Comparison of ENCODE assay signal across 8 mouse cellular contexts in genomic region chr16:29683563-29683962, GRCm38 (mm10).
A peak's percentile ranks its signal among the peaks of the same experiment; 100 is the strongest.
DNase-seq lines count a peak whose midpoint lies in the region; ATAC-seq and TF ChIP-seq lines count a peak whose summit lies in the region.
"Had no signal": no experiment of that assay in that cellular context is flagged by ENCODE, and none has a peak within 500 bp of the region (broad histone marks: within the 10 kb centered on the region; RNA-seq: fewer than 3 reads in every experiment).

No protein-coding gene starts in this region.

- peaks cover 38% of the 10 kb centered on the region for H3K4me1 ChIP-seq in forebrain, embryonic 13.5 days
- peaks cover 8% of the 10 kb centered on the region for H3K4me1 ChIP-seq in hindbrain, postnatal 0 days (ENCODE audit: insufficient read depth, low read length)
- H3K4me1 ChIP-seq in midbrain, embryonic 14.5 days (ENCODE audit: control insufficient read depth, insufficient read depth, low read length) = peaks cover 26% of the 10 kb centered on the region

- peak overlapping the region; percentile 28 for H3K9ac ChIP-seq in forebrain, embryonic 13.5 days
- no peak overlapping the region for H3K9ac ChIP-seq in hindbrain, postnatal 0 days (replicated peaks; ENCODE audit: low read length)
- peak overlapping the region; percentile 39 for H3K9ac ChIP-seq in midbrain, embryonic 14.5 days (replicated peaks; ENCODE audit: low read length)

- peak; percentile 60 for ATAC-seq in forebrain, embryonic 13.5 days
- ATAC-seq in hindbrain, postnatal 0 days = peak; percentile 50
- peak; percentile 70; the same call in 1 of the 2 replicates for ATAC-seq in midbrain, embryonic 14.5 days (ENCODE audit: low FRiP score, low TSS enrichment)

- H3K9me3 ChIP-seq in forebrain, embryonic 13.5 days (replicated peaks) = no peaks in the 10 kb centered on the region
- no peaks in the 10 kb centered on the region for H3K9me3 ChIP-seq in hindbrain, postnatal 0 days (ENCODE audit: low read length)
- no peaks in the 10 kb centered on the region for H3K9me3 ChIP-seq in midbrain, embryonic 14.5 days (ENCODE audit: control insufficient read depth, low read length)

- DNase-seq in embryo, embryonic 10 days (ENCODE audit: low spot score) = peak; percentile 91
- DNase-seq in hindbrain, postnatal 0 days (ENCODE audit: low spot score) = peak; percentile 57
- DNase-seq in midbrain, embryonic 14.5 days = peak; percentile 82
- no peak for DNase-seq in cerebellum, adult 11-12 months
- no peak for DNase-seq in thymus, postnatal 14 days
- no peak for DNase-seq in testis, postnatal 10 days (ENCODE audit: low spot score)

- peak overlapping the region; percentile 53 for H3K4me2 ChIP-seq in forebrain, embryonic 13.5 days
- H3K4me2 ChIP-seq in hindbrain, postnatal 0 days (ENCODE audit: low read depth, low read length) = peak overlapping the region; percentile 37
- peak overlapping the region; percentile 50 for H3K4me2 ChIP-seq in midbrain, embryonic 14.5 days (ENCODE audit: low read length)

- H3K36me3 ChIP-seq in forebrain, embryonic 13.5 days (ENCODE audit: poor library complexity, severe bottlenecking) = no peaks in the 10 kb centered on the region
- H3K36me3 ChIP-seq in hindbrain, postnatal 0 days (ENCODE audit: insufficient read depth, low read length) = no peaks in the 10 kb centered on the region
- H3K36me3 ChIP-seq in midbrain, embryonic 14.5 days (ENCODE audit: control insufficient read depth, insufficient read depth, low read length) = no peaks in the 10 kb centered on the region

- peak overlapping the region; percentile 60 for H3K27ac ChIP-seq in forebrain, embryonic 13.5 days
- no peak overlapping the region for H3K27ac ChIP-seq in hindbrain, postnatal 0 days
- H3K27ac ChIP-seq in midbrain, embryonic 14.5 days (replicated peaks; ENCODE audit: low read depth, low read length) = peak overlapping the region; percentile 52; the same call in 1 of the 2 replicates

- TF ChIP-seq CTCF in hindbrain, postnatal 0 days (IDR thresholded peaks at IDR 0.05; ENCODE audit: low read depth) = no peak

- H3K4me3 ChIP-seq in forebrain, embryonic 13.5 days = no peak overlapping the region; the same call in 1 of the 2 replicates
- no peak overlapping the region for H3K4me3 ChIP-seq in hindbrain, postnatal 0 days (ENCODE audit: low read length)
- no peak overlapping the region for H3K4me3 ChIP-seq in midbrain, embryonic 14.5 days (replicated peaks; ENCODE audit: low read depth, low read length)
- H3K4me3 ChIP-seq: myocyte had no signal

- H3K27me3 ChIP-seq in forebrain, embryonic 13.5 days = peaks cover 32% of the 10 kb centered on the region
- H3K27me3 ChIP-seq in hindbrain, postnatal 0 days (ENCODE audit: insufficient read depth, low read length) = no peaks in the 10 kb centered on the region
- peaks cover 40% of the 10 kb centered on the region for H3K27me3 ChIP-seq in midbrain, embryonic 14.5 days (ENCODE audit: control insufficient read depth, insufficient read depth, low read length)

- WGBS in forebrain, embryonic 13.5 days = 2% methylated on average over 12 of the region's 12 CpGs
- WGBS in hindbrain, postnatal 0 days = 6% methylated on average over 12 of the region's 12 CpGs
- WGBS in midbrain, embryonic 14.5 days = 1% methylated on average over 12 of the region's 12 CpGs

Comparison
In these comparisons a context has a peak if more than half of its experiments do, and no peak if none do; other contexts are left out.
1. DNase-seq: peak in embryo, embryonic 10 days (single experiment), hindbrain, postnatal 0 days (single experiment) and midbrain, embryonic 14.5 days (single experiment); none in cerebellum, adult 11-12 months (single experiment), thymus, postnatal 14 days (single experiment) and testis, postnatal 10 days (single experiment).
2. Peak in every context shown above with its lines, with median percentiles within 50 percentile points of each other: ATAC-seq and H3K4me2 ChIP-seq.